Mouse (Mus musculus) midbrain, embryonic 11.5 days (tissue): ENCODE results near the gene Mmrn2. TPM values are rescaled to one million over a fixed set of nuclear protein-coding genes. Genes with fewer than 3 reads are reported as not detected.
"Not testable (repeated sequence)": the region's sequence is repeated elsewhere in the genome, so short reads cannot be mapped to it uniquely, and the experiment has no call there.

ENCODE experiments used
- ATAC-seq: fragments of 200-750 bp; cut with Nextera tagmentation; 2 replicates; pipeline ENCODE4 v1.8.0; 2017; ENCODE audit warnings: moderate TSS enrichment, moderate library complexity; ENCODE audit not compliant: low FRiP score
- DNase-seq: peaks from one replicate; pipeline ENCODE4 v3.0.0; 2015; ENCODE audit warnings: low spot score; ENCODE audit errors: missing footprints
- H3K27ac ChIP-seq: fragments of 300-500 bp; sonication (generic); 2 replicates; pipeline ENCODE4 v1.5.1; 2014; ENCODE audit warnings: low read depth, low read length
- H3K27me3 ChIP-seq: fragments of 300-500 bp; sonication (generic); 2 replicates; pipeline ENCODE4 v1.6.1; 2014; ENCODE audit warnings: mild to moderate bottlenecking, low read length, moderate library complexity, mixed read lengths; ENCODE audit not compliant: control insufficient read depth, insufficient read depth
- H3K36me3 ChIP-seq: fragments of 300-500 bp; sonication (generic); 2 replicates; pipeline ENCODE4 v1.6.1; 2014; ENCODE audit warnings: mild to moderate bottlenecking, low read length, moderate library complexity, mixed read lengths; ENCODE audit not compliant: control insufficient read depth, insufficient read depth
- H3K4me1 ChIP-seq: fragments of 300-500 bp; sonication (generic); 2 replicates; pipeline ENCODE4 v1.6.1; 2014; ENCODE audit warnings: low read length; ENCODE audit not compliant: control insufficient read depth, insufficient read depth
- H3K4me2 ChIP-seq: fragments of 300-500 bp; sonication (generic); 2 replicates; pipeline ENCODE4 v1.6.1; 2014; ENCODE audit warnings: mild to moderate bottlenecking, moderate library complexity
- H3K4me3 ChIP-seq: fragments of 300-500 bp; sonication (generic); 2 replicates; pipeline ENCODE4 v1.5.1; 2014; ENCODE audit warnings: low read depth, low read length
- H3K9ac ChIP-seq: fragments of 300-500 bp; sonication (generic); 2 replicates; pipeline ENCODE4 v1.6.1; 2014; ENCODE audit warnings: low read length
- H3K9me3 ChIP-seq: fragments of 300-500 bp; sonication (generic); 2 replicates; pipeline ENCODE4 v1.6.1; 2016; ENCODE audit warnings: low read length; ENCODE audit not compliant: control insufficient read depth
- WGBS: fragments of 180-500 bp; shearing (Covaris S2); extraction: QIAGEN DNeasy Blood & Tissue Kit; methylation state at CpG from one replicate; pipeline ENCODE4 v1.1.7; 2014; 5-methylcytosine and 5-hydroxymethylcytosine counted together
- polyA plus RNA-seq: library from polyadenylated mRNA; unstranded; fragments of >200 nt; fragmentation: Nextera tagmentation; extraction: Ambion mirVana; gene quantifications from 2 replicates; pipeline ENCODE4 v1.2.1, GENCODE M21; 2014

The Mmrn2 gene
- polyA plus RNA-seq, 1 experiment from 2014 or later: 4.7 TPM

GRCm38 (mm10) chr14:34403424-34403823 lies 28.2 kb downstream of the Mmrn2 start:
- peaks cover 4% of the 10 kb centered on the region; the same call in 1 of the 2 replicates for H3K36me3 ChIP-seq
- H3K4me3 ChIP-seq: no peak overlapping the region
- no peaks in the 10 kb centered on the region for H3K4me1 ChIP-seq
- H3K27me3 ChIP-seq: no peaks in the 10 kb centered on the region
- no peak overlapping the region for H3K27ac ChIP-seq
- DNase-seq (no peak), ATAC-seq (no peak)
- H3K9ac ChIP-seq: no peak overlapping the region
- 97% methylated on average over 7 of the region's 7 CpGs for WGBS
- H3K4me2 ChIP-seq: no peak overlapping the region
- no peaks in the 10 kb centered on the region for H3K9me3 ChIP-seq

DNA sequence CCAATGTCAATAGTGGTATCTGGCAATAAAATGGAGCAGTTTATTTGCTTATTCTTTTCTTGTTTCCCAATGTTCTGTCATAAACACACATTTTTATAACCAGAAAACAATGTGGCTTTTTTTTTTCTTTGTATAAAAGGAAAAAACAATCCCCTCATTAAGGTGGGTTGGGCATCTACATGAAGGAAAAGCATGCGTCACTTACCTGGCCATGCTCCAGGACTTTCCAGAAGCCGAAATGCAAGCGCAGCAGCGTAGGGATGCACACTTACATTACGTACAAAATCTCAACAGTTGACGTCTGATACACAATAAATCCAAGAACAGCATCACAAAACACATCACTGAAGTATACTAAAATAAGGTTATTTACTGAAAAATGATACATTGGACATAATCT lies 35.5 kb downstream of the Mmrn2 start:
- ATAC-seq (no peak), DNase-seq (no peak)
- Histone ChIP-seq H3K9ac (no peak overlapping the region), H3K27ac (no peak overlapping the region), H3K9me3 (no peaks in the 10 kb centered on the region), H3K4me1 (no peaks in the 10 kb centered on the region), H3K27me3 (no peaks in the 10 kb centered on the region), H3K4me3 (no peak overlapping the region), H3K36me3 (peaks cover 15% of the 10 kb centered on the region), H3K4me2 (no peak overlapping the region)
- 96% methylated on average over 6 of the region's 6 CpGs for WGBS

DNA sequence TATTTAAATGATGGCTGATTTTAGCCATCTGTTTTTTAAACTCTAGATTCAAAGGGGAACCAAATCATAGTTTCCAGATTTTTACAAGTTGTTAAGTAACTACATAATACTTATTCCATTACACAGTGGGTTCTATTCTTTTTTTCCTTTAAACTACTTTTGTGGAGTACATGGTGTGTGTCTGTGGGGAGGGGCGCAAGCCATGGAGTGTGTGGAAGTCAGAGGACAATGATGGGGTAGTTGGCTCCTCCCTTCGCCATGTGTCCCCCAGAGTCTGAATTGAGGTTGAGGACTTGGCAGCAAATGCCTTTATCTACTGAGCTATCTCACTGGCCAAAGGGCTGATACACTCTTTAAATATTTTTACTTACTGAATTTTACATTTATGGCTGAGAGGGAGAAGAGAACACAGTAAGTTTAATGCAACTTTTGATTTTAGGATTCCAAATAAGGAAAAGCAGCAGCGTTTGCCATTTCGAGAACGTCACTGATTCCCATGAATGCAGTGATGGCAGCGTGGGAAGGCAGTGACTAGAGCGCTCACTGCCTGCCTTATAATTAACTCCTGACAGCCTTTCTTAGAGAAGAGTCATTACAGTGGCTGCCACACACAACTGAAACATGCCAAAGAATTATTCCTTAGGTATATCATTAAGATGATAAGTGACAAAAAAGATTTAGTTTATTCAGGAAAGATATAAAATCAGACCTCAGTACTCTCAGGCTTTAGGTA lies 37.1 kb downstream of the Mmrn2 start:
- Histone ChIP-seq H3K4me2 (no peak overlapping the region), H3K9me3 (no peaks in the 10 kb centered on the region), H3K4me3 (no peak overlapping the region), H3K27ac (no peak overlapping the region), H3K4me1 (no peaks in the 10 kb centered on the region), H3K27me3 (no peaks in the 10 kb centered on the region), H3K36me3 (peaks cover 15% of the 10 kb centered on the region), H3K9ac (no peak overlapping the region)
- ATAC-seq (no peak), DNase-seq (no peak)
- WGBS: 91% methylated on average over 7 of the region's 7 CpGs

DNA sequence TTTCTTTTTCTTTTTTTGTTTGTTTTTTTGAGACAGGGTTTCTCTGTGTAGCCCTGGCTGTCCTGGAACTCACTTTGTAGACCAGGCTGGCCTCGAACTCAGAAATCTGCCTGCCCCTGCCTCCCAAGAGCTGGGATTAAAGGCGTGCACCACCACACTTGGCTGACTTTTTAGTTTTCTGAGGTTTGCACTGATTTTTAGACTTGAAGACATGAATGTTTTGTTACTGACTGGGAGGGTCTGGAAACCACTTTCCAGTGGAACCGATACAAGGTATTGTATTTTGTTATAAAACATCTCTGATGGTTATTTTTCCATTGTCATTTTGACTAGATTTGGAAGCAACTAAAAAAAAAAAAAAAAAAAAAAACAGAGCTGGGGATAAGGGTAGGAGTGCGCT lies 41.7 kb downstream of the Mmrn2 start:
- not testable (repeated sequence) for ATAC-seq, H3K27me3 ChIP-seq, H3K27ac ChIP-seq, H3K4me2 ChIP-seq, H3K9me3 ChIP-seq, H3K9ac ChIP-seq, H3K4me3 ChIP-seq, H3K4me1 ChIP-seq
- peak; percentile 56 for DNase-seq
- H3K36me3 ChIP-seq: peaks cover 14% of the 10 kb centered on the region
- WGBS: 94% methylated on average over 4 of the region's 4 CpGs

- WGBS: 83% methylated on average over 5 of the region's 5 CpGs
- H3K27ac ChIP-seq: no peak overlapping the region
- no peaks in the 10 kb centered on the region for H3K9me3 ChIP-seq
- H3K27me3 ChIP-seq: no peaks in the 10 kb centered on the region
- H3K4me2 ChIP-seq: no peak overlapping the region
- DNase-seq (peak; percentile 41), ATAC-seq (no peak)
- no peaks in the 10 kb centered on the region for H3K4me1 ChIP-seq
- H3K36me3 ChIP-seq: peaks cover 14% of the 10 kb centered on the region
- no peak overlapping the region for H3K9ac ChIP-seq
- no peak overlapping the region for H3K4me3 ChIP-seq
Measured at GRCm38 (mm10) chr14:34417501-34417900, 42.2 kb downstream of the Mmrn2 start.

- Histone ChIP-seq H3K9me3 (no peaks in the 10 kb centered on the region), H3K36me3 (peaks cover 13% of the 10 kb centered on the region), H3K27ac (no peak overlapping the region), H3K9ac (no peak overlapping the region), H3K4me1 (no peaks in the 10 kb centered on the region), H3K4me3 (no peak overlapping the region), H3K27me3 (no peaks in the 10 kb centered on the region), H3K4me2 (no peak overlapping the region)
- DNase-seq: peak; percentile 37
- WGBS: 88% methylated on average over 1 of the region's 1 CpGs
- ATAC-seq: no peak
Measured at GRCm38 (mm10) chr14:34421078-34421477, 45.8 kb downstream of the Mmrn2 start.

- WGBS: 92% methylated on average over 3 of the region's 3 CpGs
- Histone ChIP-seq H3K27ac (no peak overlapping the region), H3K4me1 (no peaks in the 10 kb centered on the region), H3K36me3 (peaks cover 12% of the 10 kb centered on the region; the same call in 1 of the 2 replicates), H3K9ac (no peak overlapping the region), H3K9me3 (no peaks in the 10 kb centered on the region), H3K4me2 (no peak overlapping the region), H3K4me3 (no peak overlapping the region), H3K27me3 (no peaks in the 10 kb centered on the region)
- ATAC-seq: no peak
- peak; percentile 37 for DNase-seq
Measured at GRCm38 (mm10) chr14:34428274-34428673, 53.0 kb downstream of the Mmrn2 start.

GRCm38 (mm10) chr14:34429069-34429468 lies 53.8 kb downstream of the Mmrn2 start:
- ATAC-seq (no peak), DNase-seq (peak; percentile 82)
- Histone ChIP-seq H3K4me1 (no peaks in the 10 kb centered on the region), H3K27ac (no peak overlapping the region), H3K27me3 (no peaks in the 10 kb centered on the region), H3K4me3 (no peak overlapping the region), H3K4me2 (no peak overlapping the region), H3K36me3 (peaks cover 12% of the 10 kb centered on the region; the same call in 1 of the 2 replicates), H3K9ac (no peak overlapping the region), H3K9me3 (no peaks in the 10 kb centered on the region)
- WGBS: 89% methylated on average over 1 of the region's 1 CpGs

DNA sequence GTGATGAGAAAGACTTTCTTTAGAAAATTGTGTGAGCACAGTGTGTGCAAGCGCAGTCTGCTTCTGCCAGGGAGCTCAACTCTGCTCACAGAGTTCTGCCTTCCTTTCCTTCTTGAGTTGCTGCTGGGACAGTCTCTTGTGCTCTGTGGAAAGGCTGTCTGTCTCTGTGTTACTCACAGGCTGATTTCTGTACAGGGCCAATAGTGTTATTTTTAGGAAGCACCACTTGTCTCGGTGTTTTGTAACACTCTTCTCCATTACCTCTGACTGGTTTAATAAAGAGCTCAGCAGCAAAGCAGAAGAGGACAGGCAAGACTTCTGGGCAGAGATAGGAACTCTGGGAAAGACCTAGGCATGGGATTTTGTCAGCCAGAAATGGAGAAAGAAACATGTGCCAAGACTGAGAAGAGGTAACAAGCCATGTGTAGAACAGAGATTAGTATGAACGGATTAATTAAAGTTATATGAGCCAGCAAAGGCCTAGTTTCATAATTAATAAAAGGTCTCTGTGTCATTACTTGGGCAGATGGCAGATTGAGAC lies 65.3 kb downstream of the Mmrn2 start:
- 91% methylated on average over 3 of the region's 3 CpGs for WGBS
- DNase-seq: peak; percentile 73
- H3K9me3 ChIP-seq: no peaks in the 10 kb centered on the region
- no peak overlapping the region for H3K9ac ChIP-seq
- H3K4me2 ChIP-seq: no peak overlapping the region
- H3K4me1 ChIP-seq: no peaks in the 10 kb centered on the region
- no peaks in the 10 kb centered on the region; the same call in 1 of the 2 replicates for H3K36me3 ChIP-seq
- no peak overlapping the region for H3K27ac ChIP-seq
- H3K4me3 ChIP-seq: no peak overlapping the region
- no peak for ATAC-seq
- no peaks in the 10 kb centered on the region for H3K27me3 ChIP-seq
